In genomic region chr10:56115636-56116180, GRCm38 (mm10) we compare ENCODE assay signal across 7 mouse cellular contexts. TPM values are rescaled to one million over a fixed set of nuclear protein-coding genes. Genes with fewer than 3 reads are reported as not detected.
DNase-seq lines count a peak whose midpoint lies in the region; ATAC-seq lines count a peak whose summit lies in the region.

No protein-coding gene starts in this region.

- H3K4me1 ChIP-seq in lung, embryonic 16.5 days (replicated peaks; ENCODE audit: control insufficient read depth, insufficient read depth, low read length) = peaks cover 4% of the 10 kb centered on the region; the same call in 1 of the 2 replicates
- H3K4me1 ChIP-seq in forebrain, embryonic 12.5 days = peaks cover 6% of the 10 kb centered on the region

- peak overlapping the region; percentile 59 for H3K27ac ChIP-seq in lung, embryonic 16.5 days (ENCODE audit: low read length)
- peak overlapping the region; percentile 77 for H3K27ac ChIP-seq in forebrain, embryonic 12.5 days

- H3K9me3 ChIP-seq in lung, embryonic 16.5 days (ENCODE audit: control insufficient read depth, low read length) = no peaks in the 10 kb centered on the region
- no peaks in the 10 kb centered on the region for H3K9me3 ChIP-seq in forebrain, embryonic 12.5 days

- DNase-seq in lung, postnatal 36 days = no peak
- peak; percentile 78 to 83 for DNase-seq in cerebellum, postnatal 10 days
- peak; percentile 31 for DNase-seq in kidney, postnatal 10 days
- peak; percentile 7 for DNase-seq in lung, postnatal 10 days
- peak; percentile 42 for DNase-seq in telencephalon, adult 2 months (ENCODE audit: low read depth, low spot score)

- 20% methylated on average over 22 of the region's 27 CpGs for WGBS in lung, embryonic 16.5 days
- WGBS in forebrain, embryonic 12.5 days = 15% methylated on average over 27 of the region's 27 CpGs

- peak; percentile 64 for ATAC-seq in lung, embryonic 16.5 days (ENCODE audit: low read depth)
- peak; percentile 84 for ATAC-seq in forebrain, embryonic 12.5 days (ENCODE audit: low FRiP score)

- H3K9ac ChIP-seq in lung, embryonic 16.5 days (ENCODE audit: low read length) = peak overlapping the region; percentile 69
- H3K9ac ChIP-seq in forebrain, embryonic 12.5 days = peak overlapping the region; percentile 64

- peak overlapping the region; percentile 82 for H3K4me2 ChIP-seq in lung, embryonic 16.5 days (ENCODE audit: low read depth, low read length)
- peak overlapping the region; percentile 78 for H3K4me2 ChIP-seq in forebrain, embryonic 12.5 days

- no peaks in the 10 kb centered on the region for H3K27me3 ChIP-seq in lung, embryonic 16.5 days (ENCODE audit: control insufficient read depth, insufficient read depth, low read depth, low read length)
- no peaks in the 10 kb centered on the region for H3K27me3 ChIP-seq in forebrain, embryonic 12.5 days

- no peaks in the 10 kb centered on the region for H3K36me3 ChIP-seq in lung, embryonic 16.5 days (ENCODE audit: control insufficient read depth, insufficient read depth, low read length)
- no peaks in the 10 kb centered on the region for H3K36me3 ChIP-seq in forebrain, embryonic 12.5 days (replicated peaks)

- peak overlapping the region; percentile 65 for H3K4me3 ChIP-seq in lung, embryonic 16.5 days (ENCODE audit: low read length)
- H3K4me3 ChIP-seq in forebrain, embryonic 12.5 days (replicated peaks) = peak overlapping the region; percentile 54

RNA-seq across cellular contexts. Expression of gene Msl3l2, which starts 9.0 kb away (rescaled TPM):
- polyA plus RNA-seq in lung, embryonic 16.5 days (2015; fragmentation: Nextera tagmentation; extraction: Ambion mirVana) = 4.9 and 5.4 TPM in 2 replicates
- polyA plus RNA-seq in forebrain, embryonic 12.5 days (2016; fragmentation: Nextera tagmentation; extraction: Ambion mirVana) = 10.3 and 10.4 TPM in 2 replicates
